Mouse (Mus musculus) ES-Bruce4 (cell line): ENCODE data around the gene Fam102a.

ENCODE experiments used
- CTCF ChIP-seq: IDR thresholded peaks from one replicate; pipeline ENCODE4 v1.8.1; 2011; ENCODE audit warnings: low read depth, low read length
- POLR2A ChIP-seq: IDR thresholded peaks from one replicate; pipeline ENCODE4 v1.8.1; 2011; ENCODE audit warnings: low read length; ENCODE audit not compliant: insufficient read depth

GRCm38 (mm10) chr2:32536086-32536633 is 1.0 kb downstream of the Fam102a start:
- TF ChIP-seq CTCF: no peak
- TF ChIP-seq POLR2A: no peak
